Comparison of ENCODE assay signal across 9 mouse cellular contexts in genomic region chr11:113802456-113802855, GRCm38 (mm10). TPM values are rescaled to one million over a fixed set of nuclear protein-coding genes. Genes with fewer than 3 reads are reported as not detected.
DNase-seq lines count a peak whose midpoint lies in the region; ATAC-seq and TF ChIP-seq lines count a peak whose summit lies in the region.
"Had no signal": no experiment of that assay in that cellular context is flagged by ENCODE, and none has a peak within 500 bp of the region (broad histone marks: within the 10 kb centered on the region; RNA-seq: fewer than 3 reads in every experiment).

No protein-coding gene starts in this region.

- no peak overlapping the region for H3K27ac ChIP-seq in heart, embryonic 11.5 days (ENCODE audit: low read depth, low read length)
- H3K27ac ChIP-seq in layer of hippocampus, adult 2 months = no peak overlapping the region

- WGBS in heart, embryonic 11.5 days (ENCODE audit: insufficient replicate concordance) = 36% methylated on average over 12 of the region's 12 CpGs

- H3K4me1 ChIP-seq in heart, embryonic 11.5 days (ENCODE audit: control insufficient read depth, insufficient read depth, low read length) = peaks cover 51% of the 10 kb centered on the region

- no peak overlapping the region for H3K9ac ChIP-seq in heart, embryonic 11.5 days (ENCODE audit: low read depth, low read length)

- no peak for ATAC-seq in heart, embryonic 11.5 days (replicated peaks; ENCODE audit: insufficient number of reproducible peaks, low FRiP score, low TSS enrichment)
- no peak for ATAC-seq in frontal cortex, adult (ENCODE audit: low TSS enrichment)

- H3K36me3 ChIP-seq in heart, embryonic 11.5 days (ENCODE audit: control insufficient read depth, insufficient read depth, low read length) = no peaks in the 10 kb centered on the region

- peak; percentile 60 for DNase-seq in retina, postnatal 1 day
- DNase-seq in retina, embryonic 14.5 days (ENCODE audit: low spot score) = no peak
- peak; percentile 90 to 92 for DNase-seq in kidney, postnatal 25 days
- DNase-seq in thymus, postnatal 36 days = peak; percentile 20 to 44
- no peak for DNase-seq in MN1 (ENCODE audit: low spot score)
- DNase-seq in layer of hippocampus, adult 2 months (ENCODE audit: low spot score in 2 of 2) = no peak

- no peaks in the 10 kb centered on the region for H3K9me3 ChIP-seq in heart, embryonic 11.5 days (replicated peaks; ENCODE audit: control insufficient read depth, low read length)

- H3K4me2 ChIP-seq in heart, embryonic 11.5 days = peak overlapping the region; percentile 34

- no peaks in the 10 kb centered on the region for H3K27me3 ChIP-seq in heart, embryonic 11.5 days (ENCODE audit: control insufficient read depth, insufficient read depth, low read length)

- no peak overlapping the region for H3K4me3 ChIP-seq in heart, embryonic 11.5 days (ENCODE audit: low read depth, low read length)
- H3K4me3 ChIP-seq in layer of hippocampus, adult 2 months = no peak overlapping the region
- H3K4me3 ChIP-seq: erythroblast, embryonic 14.5 days had no signal

- no peak for TF ChIP-seq CTCF in layer of hippocampus, adult 2 months (conservative IDR thresholded peaks at IDR 0.05)

RNA-seq across cellular contexts. Expression of gene Cdc42ep4, which starts 50.8 kb away (rescaled TPM):
- 18.4 and 19.3 TPM in 2 replicates for polyA plus RNA-seq in heart, embryonic 11.5 days (2014; fragmentation: Nextera tagmentation; extraction: Ambion mirVana)
- total RNA-seq in layer of hippocampus, adult 2 months (2021) = 10 to 100 TPM; 30.5 to 35.2 TPM

Comparison
In these comparisons a context has a peak if more than half of its experiments do, and no peak if none do; other contexts are left out.
1. DNase-seq: peak in retina, postnatal 1 day (single experiment), kidney, postnatal 25 days (2 of 2) and thymus, postnatal 36 days (2 of 2); none in retina, embryonic 14.5 days (single experiment), MN1 (single experiment) and layer of hippocampus, adult 2 months (0 of 2).